Mouse (Mus musculus): ENCODE measurements around the gene Slc41a2. TPM values are rescaled to one million over a fixed set of nuclear protein-coding genes. Genes with fewer than 3 reads are reported as not detected.

Slc41a2 gene
- polyA plus RNA-seq, 1 experiment from 2014 or later: 0.87 TPM

DNA sequence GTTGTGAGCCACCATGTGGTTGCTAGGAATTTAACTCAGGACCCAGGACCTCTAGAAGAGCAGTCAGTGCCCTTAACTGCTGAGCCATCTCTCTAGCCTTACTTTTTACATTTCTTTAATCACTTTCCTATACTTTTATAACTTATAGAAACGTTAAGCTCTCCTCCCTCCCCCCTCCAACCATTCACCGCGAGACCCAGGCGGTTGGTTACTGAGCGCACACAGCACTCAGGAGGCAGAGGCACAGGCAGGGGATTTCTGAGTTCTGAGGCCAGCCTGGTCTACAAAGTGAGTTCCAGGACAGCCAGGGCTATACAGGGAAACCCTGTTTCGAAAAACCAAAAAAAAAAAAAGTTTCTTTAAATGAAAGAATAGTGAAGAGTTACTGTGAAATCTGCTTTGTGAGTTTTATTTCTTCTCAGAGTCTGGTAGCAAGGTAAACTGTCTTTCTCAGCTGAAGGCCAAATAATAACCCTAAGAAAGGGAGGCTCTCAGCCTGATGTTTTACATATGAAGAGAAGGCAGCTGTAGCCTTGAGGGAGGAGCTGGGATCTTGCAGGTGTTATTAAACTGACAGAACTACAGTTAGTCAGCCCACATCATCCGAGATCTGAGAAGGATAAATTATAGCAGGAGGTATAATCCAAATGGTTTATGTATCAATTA lies 8.1 kb upstream of the Slc41a2 start:
- no peak for TF ChIP-seq CTCF (IDR thresholded peaks at IDR 0.05; ENCODE audit: low read depth)
- 48% methylated on average over 7 of the region's 7 CpGs for WGBS
- ATAC-seq (replicated peaks; ENCODE audit: low FRiP score, low read depth) (no peak), DNase-seq (ENCODE audit: low spot score) (no peak)
- Histone ChIP-seq H3K4me2 (ENCODE audit: low read length) (no peak overlapping the region), H3K27me3 (ENCODE audit: insufficient read depth, low read length) (no peaks in the 10 kb centered on the region), H3K4me3 (replicated peaks; ENCODE audit: low read depth, low read length) (no peak overlapping the region), H3K36me3 (ENCODE audit: insufficient read depth, low read length) (no peaks in the 10 kb centered on the region), H3K4me1 (replicated peaks; ENCODE audit: insufficient read depth, low read length) (no peaks in the 10 kb centered on the region), H3K27ac (no peak overlapping the region), H3K9ac (ENCODE audit: low read depth, low read length) (no peak overlapping the region), H3K9me3 (replicated peaks; ENCODE audit: low read length) (no peaks in the 10 kb centered on the region)

DNA sequence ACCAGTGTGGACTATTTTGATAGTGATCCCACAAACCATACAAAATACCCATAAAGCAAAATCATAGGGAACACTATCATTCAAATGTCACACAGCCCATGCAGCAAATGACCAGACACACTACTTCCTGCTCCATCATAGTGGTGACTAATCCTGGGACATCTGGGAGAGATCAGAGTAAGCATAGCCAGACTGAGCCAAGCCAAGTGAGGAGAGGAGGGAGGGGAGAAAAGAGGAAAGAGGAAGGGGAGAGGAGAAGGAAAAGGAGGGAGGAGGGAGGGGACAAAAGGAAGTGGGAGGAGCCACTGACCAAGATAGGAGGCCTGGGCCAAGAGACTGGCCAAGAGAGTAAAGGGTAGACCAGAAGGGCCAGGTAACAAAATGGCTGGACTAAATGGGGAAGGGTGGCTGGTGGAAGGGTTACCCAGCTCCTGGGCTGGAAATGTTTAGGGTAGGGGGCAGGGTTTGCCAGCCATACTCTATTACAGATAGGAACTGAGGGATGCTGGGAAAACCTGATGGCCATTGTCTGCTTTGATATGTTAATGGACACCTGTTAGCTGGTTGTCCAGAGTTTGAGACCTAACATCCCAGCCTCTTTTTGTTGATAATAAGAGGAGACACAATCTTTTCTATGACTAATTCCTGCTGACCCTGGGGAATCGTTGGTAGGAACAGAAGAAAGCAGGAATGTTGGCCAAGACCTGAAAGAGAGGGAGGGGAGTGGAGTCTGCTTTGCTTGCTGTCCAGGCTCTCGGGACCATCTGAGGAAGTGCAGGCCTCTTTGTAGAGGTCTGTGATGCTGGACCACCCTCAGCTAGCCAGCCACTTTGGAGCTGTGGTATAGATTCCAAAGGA lies 6.4 kb upstream of the Slc41a2 start:
- Histone ChIP-seq H3K4me1 (replicated peaks; ENCODE audit: insufficient read depth, low read length) (no peaks in the 10 kb centered on the region), H3K4me3 (replicated peaks; ENCODE audit: low read depth, low read length) (no peak overlapping the region), H3K36me3 (ENCODE audit: insufficient read depth, low read length) (no peaks in the 10 kb centered on the region), H3K9ac (ENCODE audit: low read depth, low read length) (no peak overlapping the region), H3K27me3 (ENCODE audit: insufficient read depth, low read length) (no peaks in the 10 kb centered on the region), H3K4me2 (ENCODE audit: low read length) (no peak overlapping the region), H3K27ac (no peak overlapping the region), H3K9me3 (replicated peaks; ENCODE audit: low read length) (no peaks in the 10 kb centered on the region)
- DNase-seq (ENCODE audit: low spot score): peak; percentile 11
- 61% methylated on average over 2 of the region's 2 CpGs for WGBS
- no peak for TF ChIP-seq CTCF (IDR thresholded peaks at IDR 0.05; ENCODE audit: low read depth)
- no peak for ATAC-seq (replicated peaks; ENCODE audit: low FRiP score, low read depth)

DNA sequence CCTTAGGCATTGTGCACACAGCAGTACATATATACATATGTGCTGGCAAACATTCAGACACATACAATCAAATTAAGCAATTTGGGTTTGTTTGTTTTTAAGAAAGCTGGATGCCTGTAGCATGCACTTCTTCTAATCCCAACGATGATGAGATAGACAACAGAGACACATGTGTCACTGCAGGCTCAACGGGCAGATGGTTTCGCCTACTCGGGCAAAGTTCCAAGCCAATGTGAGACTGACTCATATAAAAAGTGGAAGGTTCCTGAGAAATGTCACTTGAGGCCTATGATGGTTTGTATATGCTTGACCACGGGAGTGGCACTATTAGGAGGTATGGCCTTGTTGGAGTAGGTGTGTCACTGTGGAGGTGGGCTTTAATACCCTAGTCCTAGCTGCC lies 5.5 kb upstream of the Slc41a2 start:
- peaks cover 5% of the 10 kb centered on the region; the same call in 1 of the 2 replicates for H3K27me3 ChIP-seq (ENCODE audit: insufficient read depth, low read length)
- H3K9me3 ChIP-seq (replicated peaks; ENCODE audit: low read length): no peaks in the 10 kb centered on the region
- no peak overlapping the region for H3K4me2 ChIP-seq (ENCODE audit: low read length)
- no peak overlapping the region for H3K9ac ChIP-seq (ENCODE audit: low read depth, low read length)
- ATAC-seq (replicated peaks; ENCODE audit: low FRiP score, low read depth) (no peak), DNase-seq (ENCODE audit: low spot score) (no peak)
- WGBS: 89% methylated on average over 5 of the region's 5 CpGs
- H3K4me3 ChIP-seq (replicated peaks; ENCODE audit: low read depth, low read length): no peak overlapping the region
- no peak overlapping the region for H3K27ac ChIP-seq
- no peak for TF ChIP-seq CTCF (IDR thresholded peaks at IDR 0.05; ENCODE audit: low read depth)
- no peaks in the 10 kb centered on the region for H3K36me3 ChIP-seq (ENCODE audit: insufficient read depth, low read length)
- no peaks in the 10 kb centered on the region for H3K4me1 ChIP-seq (replicated peaks; ENCODE audit: insufficient read depth, low read length)

DNA sequence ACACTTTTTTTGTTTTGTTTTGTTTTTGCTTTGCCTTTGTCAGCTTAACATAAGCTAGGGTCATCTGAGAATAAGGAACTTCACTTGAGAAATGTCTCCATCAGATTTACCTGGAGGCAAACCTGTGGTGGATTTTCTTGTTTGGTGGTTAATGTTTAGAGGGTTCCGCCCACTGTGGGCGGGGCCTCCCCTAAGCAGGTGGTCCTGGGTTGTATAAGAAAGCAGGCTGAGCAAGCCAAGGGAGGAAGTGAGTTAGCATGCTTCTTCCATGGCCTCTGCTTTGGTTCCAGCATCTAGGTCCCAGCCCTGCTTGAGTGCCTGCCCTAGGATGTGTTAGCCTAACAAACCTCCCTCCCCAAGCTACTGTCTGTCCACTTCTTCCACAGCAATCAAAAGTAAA lies 3.5 kb upstream of the Slc41a2 start:
- Histone ChIP-seq H3K9ac (ENCODE audit: low read depth, low read length) (no peak overlapping the region), H3K4me2 (ENCODE audit: low read length) (no peak overlapping the region), H3K27ac (no peak overlapping the region), H3K4me1 (replicated peaks; ENCODE audit: insufficient read depth, low read length) (peaks cover 7% of the 10 kb centered on the region; the same call in 1 of the 2 replicates), H3K36me3 (ENCODE audit: insufficient read depth, low read length) (no peaks in the 10 kb centered on the region), H3K9me3 (replicated peaks; ENCODE audit: low read length) (no peaks in the 10 kb centered on the region), H3K4me3 (replicated peaks; ENCODE audit: low read depth, low read length) (no peak overlapping the region), H3K27me3 (ENCODE audit: insufficient read depth, low read length) (peaks cover 20% of the 10 kb centered on the region)
- DNase-seq (ENCODE audit: low spot score) (no peak), ATAC-seq (replicated peaks; ENCODE audit: low FRiP score, low read depth) (peak; percentile 51)
- WGBS: 35% methylated on average over 2 of the region's 2 CpGs
- TF ChIP-seq CTCF (IDR thresholded peaks at IDR 0.05; ENCODE audit: low read depth): no peak

DNA sequence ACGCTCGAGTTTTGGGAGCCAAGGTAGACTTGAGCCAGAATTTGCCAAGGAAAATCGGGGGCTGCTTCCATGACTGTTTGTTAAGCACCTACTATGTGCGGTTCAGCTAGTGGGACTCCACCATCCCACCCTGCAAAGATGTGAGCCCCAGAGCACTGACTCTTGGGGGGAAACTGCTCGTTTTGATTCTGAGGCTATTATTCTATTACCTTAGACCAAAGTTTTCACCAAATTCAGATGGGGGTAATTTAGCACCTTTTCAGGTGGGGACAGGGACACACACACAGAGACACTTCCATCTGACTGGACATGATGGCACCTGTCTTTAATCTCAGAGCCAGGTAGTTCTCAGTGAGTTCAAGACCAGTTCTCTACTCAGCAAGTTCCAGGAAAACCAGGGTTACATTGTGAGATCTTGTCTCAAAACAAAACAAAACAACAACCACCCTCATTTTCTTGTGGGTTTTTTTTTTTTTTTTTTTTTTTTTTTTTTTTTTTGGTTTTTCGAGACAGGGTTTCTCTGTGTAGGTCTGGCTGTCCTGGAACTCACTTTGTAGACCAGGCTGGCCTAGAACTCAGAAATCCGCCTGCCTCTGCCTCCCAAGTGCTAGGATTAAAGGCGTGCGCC lies 403 bp upstream of the Slc41a2 start:
- H3K9ac ChIP-seq (ENCODE audit: low read depth, low read length): no peak overlapping the region
- H3K27me3 ChIP-seq (ENCODE audit: insufficient read depth, low read length): peaks cover 27% of the 10 kb centered on the region
- 37% methylated on average over 7 of the region's 9 CpGs for WGBS
- ATAC-seq (replicated peaks; ENCODE audit: low FRiP score, low read depth) (no peak), DNase-seq (ENCODE audit: low spot score) (no peak)
- H3K9me3 ChIP-seq (replicated peaks; ENCODE audit: low read length): no peaks in the 10 kb centered on the region
- H3K4me3 ChIP-seq (replicated peaks; ENCODE audit: low read depth, low read length): peak overlapping the region; percentile 57
- H3K4me2 ChIP-seq (ENCODE audit: low read length): peak overlapping the region; percentile 98
- TF ChIP-seq CTCF (IDR thresholded peaks at IDR 0.05; ENCODE audit: low read depth): no peak
- peaks cover 7% of the 10 kb centered on the region; the same call in 1 of the 2 replicates for H3K4me1 ChIP-seq (replicated peaks; ENCODE audit: insufficient read depth, low read length)
- no peak overlapping the region for H3K27ac ChIP-seq
- no peaks in the 10 kb centered on the region for H3K36me3 ChIP-seq (ENCODE audit: insufficient read depth, low read length)

DNA sequence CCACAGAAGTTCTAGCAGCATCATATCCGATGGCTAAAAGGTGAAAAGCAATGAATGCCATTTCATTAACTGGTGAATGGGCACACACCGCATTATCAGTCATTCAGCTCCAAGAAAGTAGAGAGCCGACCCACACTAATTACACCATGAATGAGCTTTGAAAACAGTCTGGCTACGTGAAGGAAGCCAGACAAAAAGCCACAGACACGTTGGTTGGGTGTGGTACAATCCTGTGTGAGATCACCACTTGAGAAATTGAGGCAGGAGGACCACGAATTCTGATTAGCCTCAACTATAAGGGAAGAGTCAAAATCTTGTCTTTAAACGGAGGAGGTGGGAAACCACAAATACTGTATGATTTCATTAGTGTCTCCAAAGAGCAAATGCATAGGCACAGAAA lies 1.3 kb downstream of the Slc41a2 start:
- no peak overlapping the region for H3K4me2 ChIP-seq (ENCODE audit: low read length)
- H3K4me3 ChIP-seq (replicated peaks; ENCODE audit: low read depth, low read length): no peak overlapping the region
- H3K36me3 ChIP-seq (ENCODE audit: insufficient read depth, low read length): no peaks in the 10 kb centered on the region
- no peaks in the 10 kb centered on the region for H3K9me3 ChIP-seq (replicated peaks; ENCODE audit: low read length)
- no peak overlapping the region for H3K27ac ChIP-seq
- H3K9ac ChIP-seq (ENCODE audit: low read depth, low read length): no peak overlapping the region
- no peak for DNase-seq (ENCODE audit: low spot score)
- H3K4me1 ChIP-seq (replicated peaks; ENCODE audit: insufficient read depth, low read length): peaks cover 7% of the 10 kb centered on the region; the same call in 1 of the 2 replicates
- no peak for ATAC-seq (replicated peaks; ENCODE audit: low FRiP score, low read depth)
- no peak for TF ChIP-seq CTCF (IDR thresholded peaks at IDR 0.05; ENCODE audit: low read depth)
- H3K27me3 ChIP-seq (ENCODE audit: insufficient read depth, low read length): peaks cover 27% of the 10 kb centered on the region
- 34% methylated on average over 7 of the region's 7 CpGs for WGBS

Measured in kidney, postnatal 0 days (tissue).